In the genomic region with DNA sequence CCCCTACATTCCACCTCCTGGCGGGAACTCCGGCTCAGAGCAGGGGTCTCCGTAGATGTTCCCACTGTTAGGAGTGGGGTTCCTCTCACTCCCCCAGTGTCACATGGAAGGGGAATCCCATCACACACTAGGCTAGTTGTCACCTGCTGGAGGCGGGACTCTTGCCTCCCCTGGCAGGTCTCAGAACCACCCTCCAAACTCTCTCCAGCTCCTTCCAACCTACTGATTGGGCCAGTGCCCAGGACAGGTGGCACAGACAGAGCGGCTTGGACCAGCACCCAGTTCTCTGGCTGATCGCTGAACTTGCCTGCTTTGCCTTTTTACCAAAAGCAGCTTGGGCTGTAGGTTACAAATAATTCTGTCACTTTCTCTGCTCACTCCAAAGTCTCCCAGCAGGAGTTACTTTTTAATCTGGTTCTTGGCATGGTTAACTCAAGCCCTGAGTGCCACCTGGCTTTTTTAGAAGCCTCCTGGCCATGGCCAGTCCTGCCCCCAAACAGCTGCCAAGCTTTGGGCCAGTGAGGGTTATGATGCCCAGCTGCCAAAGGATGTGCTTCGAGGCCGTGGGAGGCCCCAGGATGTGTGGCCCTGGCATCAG, we compare ENCODE assay signal across 8 mouse cellular contexts. TPM values are rescaled to one million over a fixed set of nuclear protein-coding genes. Genes with fewer than 3 reads are reported as not detected.
DNase-seq lines count a peak whose midpoint lies in the region; ATAC-seq and TF ChIP-seq lines count a peak whose summit lies in the region.

No protein-coding gene starts in this region.

- TF ChIP-seq POLR2A in cortical plate, adult 2 months (IDR thresholded peaks at IDR 0.05; ENCODE audit: extremely low read depth, insufficient read depth, low read length), result no peak

- no peak for TF ChIP-seq CTCF in cortical plate, adult 2 months (IDR thresholded peaks at IDR 0.05; ENCODE audit: extremely low read depth, insufficient read depth, low read length)

- peaks cover 10% of the 10 kb centered on the region; the same call in 1 of the 2 replicates for H3K4me1 ChIP-seq in neural tube, embryonic 11.5 days (ENCODE audit: control insufficient read depth, insufficient read depth, low read length)
- peaks cover 2% of the 10 kb centered on the region; the same call in 1 of the 2 replicates for H3K4me1 ChIP-seq in cortical plate, adult 2 months (ENCODE audit: control insufficient read depth, insufficient read depth, low read length)
- peaks cover 12% of the 10 kb centered on the region for H3K4me1 ChIP-seq in limb, embryonic 15.5 days
- H3K4me1 ChIP-seq in neural tube, embryonic 13.5 days (replicated peaks), result peaks cover 45% of the 10 kb centered on the region

- DNase-seq in neural tube, embryonic 11.5 days (ENCODE audit: low spot score), result no peak
- no peak for DNase-seq in neural tube, embryonic 10.5 days (ENCODE audit: extremely low spot score, low spot score)
- peak; percentile 23 for DNase-seq in induced T-regulatory cell, adult 2 months (ENCODE audit: low read depth)
- no peak for DNase-seq in urinary bladder, postnatal 10 days (ENCODE audit: low spot score)
- DNase-seq in gastrocnemius, postnatal 10 days, result no peak

- no peaks in the 10 kb centered on the region for H3K27me3 ChIP-seq in neural tube, embryonic 11.5 days (ENCODE audit: control insufficient read depth, insufficient read depth, low read length)
- peaks cover 21% of the 10 kb centered on the region for H3K27me3 ChIP-seq in limb, embryonic 15.5 days
- H3K27me3 ChIP-seq in neural tube, embryonic 13.5 days, result no peaks in the 10 kb centered on the region

- H3K9me3 ChIP-seq in neural tube, embryonic 11.5 days (ENCODE audit: control insufficient read depth, low read length), result no peaks in the 10 kb centered on the region
- H3K9me3 ChIP-seq in limb, embryonic 15.5 days, result no peaks in the 10 kb centered on the region
- no peaks in the 10 kb centered on the region for H3K9me3 ChIP-seq in neural tube, embryonic 13.5 days

- ATAC-seq in neural tube, embryonic 11.5 days (ENCODE audit: insufficient read depth, low FRiP score, low TSS enrichment), result peak; percentile 49
- no peak for ATAC-seq in limb, embryonic 15.5 days (ENCODE audit: insufficient number of reproducible peaks, low FRiP score, low TSS enrichment, low read depth)
- peak; percentile 54 for ATAC-seq in neural tube, embryonic 13.5 days (ENCODE audit: low read depth)

- WGBS in neural tube, embryonic 11.5 days, result 17% methylated on average over 8 of the region's 8 CpGs
- WGBS in limb, embryonic 15.5 days, result 19% methylated on average over 8 of the region's 8 CpGs
- WGBS in neural tube, embryonic 13.5 days, result 17% methylated on average over 8 of the region's 8 CpGs

- peak overlapping the region; percentile 45 for H3K9ac ChIP-seq in neural tube, embryonic 11.5 days (ENCODE audit: low read length)
- H3K9ac ChIP-seq in limb, embryonic 15.5 days, result no peak overlapping the region
- peak overlapping the region; percentile 70 for H3K9ac ChIP-seq in neural tube, embryonic 13.5 days

- H3K27ac ChIP-seq in neural tube, embryonic 11.5 days (ENCODE audit: low read depth, low read length), result no peak overlapping the region
- H3K27ac ChIP-seq in cortical plate, adult 2 months (ENCODE audit: insufficient read depth, low read length), result no peak overlapping the region
- H3K27ac ChIP-seq in limb, embryonic 15.5 days, result no peak overlapping the region
- H3K27ac ChIP-seq in neural tube, embryonic 13.5 days (replicated peaks), result no peak overlapping the region

- peak overlapping the region; percentile 37 for H3K4me3 ChIP-seq in neural tube, embryonic 11.5 days (ENCODE audit: low read depth, low read length)
- H3K4me3 ChIP-seq in cortical plate, adult 2 months (ENCODE audit: insufficient read depth, low read length), result peak overlapping the region; percentile 72
- peak overlapping the region; percentile 49 for H3K4me3 ChIP-seq in limb, embryonic 15.5 days
- peak overlapping the region; percentile 55 for H3K4me3 ChIP-seq in neural tube, embryonic 13.5 days

- peak overlapping the region; percentile 60 for H3K4me2 ChIP-seq in neural tube, embryonic 11.5 days (ENCODE audit: low read depth)
- H3K4me2 ChIP-seq in limb, embryonic 15.5 days, result peak overlapping the region; percentile 84
- peak overlapping the region; percentile 73 for H3K4me2 ChIP-seq in neural tube, embryonic 13.5 days

- H3K36me3 ChIP-seq in neural tube, embryonic 11.5 days (ENCODE audit: control insufficient read depth, insufficient read depth, low read length), result no peaks in the 10 kb centered on the region
- no peaks in the 10 kb centered on the region for H3K36me3 ChIP-seq in limb, embryonic 15.5 days
- H3K36me3 ChIP-seq in neural tube, embryonic 13.5 days, result no peaks in the 10 kb centered on the region

RNA-seq across cellular contexts. Expression of gene Mcf2l, which starts 0.7 kb away (rescaled TPM):
- 46.3 and 58.7 TPM in 2 replicates for polyA plus RNA-seq in neural tube, embryonic 11.5 days (2014; fragmentation: Nextera tagmentation; extraction: Ambion mirVana)
- polyA plus RNA-seq in cortical plate, adult 2 months (2012; rRNA removed), result 144 and 148 TPM in 2 replicates
- 9.5 and 11.0 TPM in 2 replicates for polyA plus RNA-seq in limb, embryonic 15.5 days (2015; fragmentation: Nextera tagmentation; extraction: Ambion mirVana)
- polyA plus RNA-seq in neural tube, embryonic 13.5 days (2015; fragmentation: Nextera tagmentation; extraction: Ambion mirVana), result 107 and 116 TPM in 2 replicates
- 10 to 100 TPM; 28.4 to 30.9 TPM for total RNA-seq in gastrocnemius, postnatal 10 days (2021)
